Mouse (Mus musculus): ENCODE measurements around the gene Lin54. TPM values are rescaled to one million over a fixed set of nuclear protein-coding genes. Genes with fewer than 3 reads are reported as not detected.
A peak's percentile ranks its signal among the peaks of the same experiment; 100 is the strongest.

The Lin54 gene
- polyA plus RNA-seq (2015; fragmentation: Nextera tagmentation; extraction: Ambion mirVana): 10.2 and 10.7 TPM in 2 replicates

- Histone ChIP-seq H3K27ac (ENCODE audit: low read length) (peak within 1 kb of the TSS; percentile 68), H3K36me3 (ENCODE audit: control insufficient read depth, insufficient read depth, low read length) (no peaks in the 10 kb centered on the region), H3K4me1 (ENCODE audit: control insufficient read depth, insufficient read depth, low read length) (peaks cover 5% of the 10 kb centered on the region; the same call in 1 of the 2 replicates), H3K9me3 (ENCODE audit: control insufficient read depth, low read length) (no peaks in the 10 kb centered on the region), H3K4me3 (ENCODE audit: low read length) (peak within 1 kb of the TSS; percentile 72), H3K4me2 (ENCODE audit: low read depth, low read length) (peak within 1 kb of the TSS; percentile 89), H3K9ac (ENCODE audit: low read depth, low read length) (peak within 1 kb of the TSS; percentile 74), H3K27me3 (replicated peaks; ENCODE audit: control insufficient read depth, insufficient read depth, low read length) (no peaks in the 10 kb centered on the region)
- ATAC-seq: peak; percentile 90
- WGBS: under 1% methylated on average over 50 of the region's 60 CpGs
These were observed at the start of gene Lin54 for GRCm38 (mm10) chr5:100500458-100500961. TSS of gene Lin54 (minus strand) at chr5:100500639.

- no peak overlapping the region for H3K27ac ChIP-seq (ENCODE audit: low read length)
- H3K36me3 ChIP-seq (ENCODE audit: control insufficient read depth, insufficient read depth, low read length): peaks cover 13% of the 10 kb centered on the region
- WGBS: 97% methylated on average over 1 of the region's 1 CpGs
- H3K9ac ChIP-seq (ENCODE audit: low read depth, low read length): no peak overlapping the region
- no peaks in the 10 kb centered on the region; the same call in 1 of the 2 replicates for H3K9me3 ChIP-seq (ENCODE audit: control insufficient read depth, low read length)
- no peak overlapping the region for H3K4me2 ChIP-seq (ENCODE audit: low read depth, low read length)
- no peak overlapping the region for H3K4me3 ChIP-seq (ENCODE audit: low read length)
- no peaks in the 10 kb centered on the region for H3K27me3 ChIP-seq (replicated peaks; ENCODE audit: control insufficient read depth, insufficient read depth, low read length)
- no peaks in the 10 kb centered on the region; the same call in 1 of the 2 replicates for H3K4me1 ChIP-seq (ENCODE audit: control insufficient read depth, insufficient read depth, low read length)
- ATAC-seq: no peak
These were observed 49.7 kb upstream of the Lin54 start for GRCm38 (mm10) chr5:100550151-100550550.

- no peaks in the 10 kb centered on the region for H3K27me3 ChIP-seq (replicated peaks; ENCODE audit: control insufficient read depth, insufficient read depth, low read length)
- no peaks in the 10 kb centered on the region; the same call in 1 of the 2 replicates for H3K4me1 ChIP-seq (ENCODE audit: control insufficient read depth, insufficient read depth, low read length)
- peaks cover 18% of the 10 kb centered on the region for H3K36me3 ChIP-seq (ENCODE audit: control insufficient read depth, insufficient read depth, low read length)
- 91% methylated on average over 4 of the region's 4 CpGs for WGBS
- H3K4me2 ChIP-seq (ENCODE audit: low read depth, low read length): no peak overlapping the region
- no peak overlapping the region for H3K9ac ChIP-seq (ENCODE audit: low read depth, low read length)
- no peak for ATAC-seq
- no peaks in the 10 kb centered on the region; the same call in 1 of the 2 replicates for H3K9me3 ChIP-seq (ENCODE audit: control insufficient read depth, low read length)
- H3K27ac ChIP-seq (ENCODE audit: low read length): no peak overlapping the region
- no peak overlapping the region for H3K4me3 ChIP-seq (ENCODE audit: low read length)
These were observed 48.9 kb upstream of the Lin54 start for GRCm38 (mm10) chr5:100549311-100549710.

GRCm38 (mm10) chr5:100548236-100548635 lies 47.8 kb upstream of the Lin54 start:
- H3K9me3 ChIP-seq (ENCODE audit: control insufficient read depth, low read length): no peaks in the 10 kb centered on the region; the same call in 1 of the 2 replicates
- ATAC-seq: peak; percentile 91
- H3K4me3 ChIP-seq (ENCODE audit: low read length): no peak overlapping the region
- 60% methylated on average over 2 of the region's 2 CpGs for WGBS
- no peaks in the 10 kb centered on the region for H3K27me3 ChIP-seq (replicated peaks; ENCODE audit: control insufficient read depth, insufficient read depth, low read length)
- H3K9ac ChIP-seq (ENCODE audit: low read depth, low read length): no peak overlapping the region
- H3K36me3 ChIP-seq (ENCODE audit: control insufficient read depth, insufficient read depth, low read length): peaks cover 21% of the 10 kb centered on the region
- no peaks in the 10 kb centered on the region; the same call in 1 of the 2 replicates for H3K4me1 ChIP-seq (ENCODE audit: control insufficient read depth, insufficient read depth, low read length)
- H3K4me2 ChIP-seq (ENCODE audit: low read depth, low read length): no peak overlapping the region
- H3K27ac ChIP-seq (ENCODE audit: low read length): peak overlapping the region; percentile 38; the same call in 1 of the 2 replicates

GRCm38 (mm10) chr5:100546294-100547080 lies 46.0 kb upstream of the Lin54 start:
- no peak overlapping the region for H3K9ac ChIP-seq (ENCODE audit: low read depth, low read length)
- H3K4me1 ChIP-seq (ENCODE audit: control insufficient read depth, insufficient read depth, low read length): no peaks in the 10 kb centered on the region; the same call in 1 of the 2 replicates
- H3K4me3 ChIP-seq (ENCODE audit: low read length): no peak overlapping the region
- no peaks in the 10 kb centered on the region; the same call in 1 of the 2 replicates for H3K9me3 ChIP-seq (ENCODE audit: control insufficient read depth, low read length)
- no peaks in the 10 kb centered on the region for H3K27me3 ChIP-seq (replicated peaks; ENCODE audit: control insufficient read depth, insufficient read depth, low read length)
- no peak overlapping the region for H3K27ac ChIP-seq (ENCODE audit: low read length)
- H3K36me3 ChIP-seq (ENCODE audit: control insufficient read depth, insufficient read depth, low read length): peaks cover 24% of the 10 kb centered on the region
- ATAC-seq: no peak
- WGBS: 81% methylated on average over 6 of the region's 6 CpGs
- no peak overlapping the region for H3K4me2 ChIP-seq (ENCODE audit: low read depth, low read length)

- Histone ChIP-seq H3K27ac (ENCODE audit: low read length) (no peak overlapping the region), H3K4me3 (ENCODE audit: low read length) (no peak overlapping the region), H3K9ac (ENCODE audit: low read depth, low read length) (no peak overlapping the region), H3K4me1 (ENCODE audit: control insufficient read depth, insufficient read depth, low read length) (no peaks in the 10 kb centered on the region), H3K27me3 (replicated peaks; ENCODE audit: control insufficient read depth, insufficient read depth, low read length) (no peaks in the 10 kb centered on the region), H3K36me3 (ENCODE audit: control insufficient read depth, insufficient read depth, low read length) (peaks cover 12% of the 10 kb centered on the region; the same call in 1 of the 2 replicates), H3K9me3 (ENCODE audit: control insufficient read depth, low read length) (no peaks in the 10 kb centered on the region), H3K4me2 (ENCODE audit: low read depth, low read length) (no peak overlapping the region)
- WGBS: 87% methylated on average over 3 of the region's 3 CpGs
- peak; percentile 26; the same call in 1 of the 2 replicates for ATAC-seq
These were observed 36.2 kb upstream of the Lin54 start for GRCm38 (mm10) chr5:100536638-100537037.

- Histone ChIP-seq H3K9me3 (ENCODE audit: control insufficient read depth, low read length) (no peaks in the 10 kb centered on the region), H3K4me3 (ENCODE audit: low read length) (no peak overlapping the region), H3K27me3 (replicated peaks; ENCODE audit: control insufficient read depth, insufficient read depth, low read length) (no peaks in the 10 kb centered on the region), H3K4me2 (ENCODE audit: low read depth, low read length) (no peak overlapping the region), H3K27ac (ENCODE audit: low read length) (no peak overlapping the region), H3K9ac (ENCODE audit: low read depth, low read length) (no peak overlapping the region), H3K4me1 (ENCODE audit: control insufficient read depth, insufficient read depth, low read length) (no peaks in the 10 kb centered on the region), H3K36me3 (ENCODE audit: control insufficient read depth, insufficient read depth, low read length) (peaks cover 15% of the 10 kb centered on the region; the same call in 1 of the 2 replicates)
- 79% methylated on average over 7 of the region's 7 CpGs for WGBS
- ATAC-seq: no peak
These were observed 35.4 kb upstream of the Lin54 start for GRCm38 (mm10) chr5:100535826-100536225.

GRCm38 (mm10) chr5:100526164-100526563 lies 25.7 kb upstream of the Lin54 start:
- WGBS: 69% methylated on average over 7 of the region's 7 CpGs
- Histone ChIP-seq H3K36me3 (ENCODE audit: control insufficient read depth, insufficient read depth, low read length) (0 out of 2 replicates have a peak, but pooled peaks cover 7% of the 10 kb centered on the region), H3K9ac (ENCODE audit: low read depth, low read length) (no peak overlapping the region), H3K4me1 (ENCODE audit: control insufficient read depth, insufficient read depth, low read length) (no peaks in the 10 kb centered on the region), H3K27me3 (replicated peaks; ENCODE audit: control insufficient read depth, insufficient read depth, low read length) (no peaks in the 10 kb centered on the region), H3K9me3 (ENCODE audit: control insufficient read depth, low read length) (no peaks in the 10 kb centered on the region), H3K4me3 (ENCODE audit: low read length) (no peak overlapping the region), H3K4me2 (ENCODE audit: low read depth, low read length) (no peak overlapping the region), H3K27ac (ENCODE audit: low read length) (no peak overlapping the region)
- no peak for ATAC-seq

- 0 out of 2 replicates have a peak, but pooled peaks cover 2% of the 10 kb centered on the region for H3K36me3 ChIP-seq (ENCODE audit: control insufficient read depth, insufficient read depth, low read length)
- H3K9me3 ChIP-seq (ENCODE audit: control insufficient read depth, low read length): no peaks in the 10 kb centered on the region
- no peak overlapping the region for H3K4me2 ChIP-seq (ENCODE audit: low read depth, low read length)
- H3K27ac ChIP-seq (ENCODE audit: low read length): no peak overlapping the region
- no peaks in the 10 kb centered on the region for H3K27me3 ChIP-seq (replicated peaks; ENCODE audit: control insufficient read depth, insufficient read depth, low read length)
- H3K4me3 ChIP-seq (ENCODE audit: low read length): no peak overlapping the region
- no peak overlapping the region for H3K9ac ChIP-seq (ENCODE audit: low read depth, low read length)
- no peaks in the 10 kb centered on the region for H3K4me1 ChIP-seq (ENCODE audit: control insufficient read depth, insufficient read depth, low read length)
- 63% methylated on average over 3 of the region's 3 CpGs for WGBS
- ATAC-seq: no peak
These were observed 25.2 kb upstream of the Lin54 start for GRCm38 (mm10) chr5:100525620-100526019.
